Mouse (Mus musculus) C3H10T1/2 (cell line): ENCODE results near the gene Tab1. TPM values are rescaled to one million over a fixed set of nuclear protein-coding genes. Genes with fewer than 3 reads are reported as not detected.

Experiments used
- polyA plus RNA-seq, 2 experiments: library from polyadenylated mRNA; unstranded; fragments of >200 nt; fragmentation: generic; extraction: Trizol; gene quantifications; one replicate each; pipeline ENCODE4 v1.2.1; 2012; ENCODE audit warnings: missing spikeins in 2 of 2

Gene Tab1
- 10 to 100 TPM; 14.0 to 40.8 TPM for polyA plus RNA-seq

GRCm38 (mm10) chr15:80132993-80133586 is at the start of gene Tab1:
TSS of gene Tab1 (plus strand) at chr15:80133127.

DNA sequence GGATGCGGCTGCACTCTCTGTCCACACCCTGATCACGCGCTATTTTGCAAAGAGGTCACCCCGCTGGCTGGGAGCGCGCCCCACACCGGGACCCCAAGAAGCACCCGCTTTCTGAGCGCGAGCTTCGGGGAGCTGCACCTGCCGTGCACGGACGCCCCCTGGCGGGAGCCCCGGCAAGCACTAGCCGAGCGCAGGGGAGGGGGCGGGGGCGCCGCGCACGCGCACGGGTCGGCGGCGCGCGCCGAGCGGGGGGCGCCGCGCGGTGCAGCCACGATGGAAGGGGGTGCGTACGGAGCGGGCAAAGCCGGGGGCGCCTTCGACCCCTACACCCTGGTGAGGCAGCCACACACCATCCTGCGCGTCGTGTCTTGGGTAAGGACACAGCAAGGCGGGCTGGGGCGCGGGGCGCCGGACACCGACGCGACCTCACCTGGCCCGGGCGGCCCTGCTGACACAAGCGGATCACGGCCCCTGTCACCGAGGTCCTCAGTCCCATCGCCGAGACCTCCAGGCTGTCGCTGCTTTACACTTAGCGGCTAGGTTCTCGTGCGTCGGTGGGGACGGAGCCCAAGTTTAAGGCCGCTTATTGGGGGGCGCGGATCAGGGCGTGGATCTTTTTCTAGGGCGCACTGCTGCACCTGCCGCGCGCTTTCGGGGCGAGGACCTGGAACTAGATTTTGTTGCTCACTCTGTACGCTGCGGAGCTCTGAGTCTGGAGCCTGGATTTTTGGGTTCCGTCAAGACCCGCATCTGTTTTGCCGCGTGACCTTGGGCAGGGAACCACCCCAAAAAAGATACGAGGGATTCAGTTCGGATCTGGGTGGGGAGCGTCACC is 41.6 kb upstream of the Tab1 start, which contains the start of the genes Syngr1 and Rpl3:
Gene Syngr1 (plus strand): TSS at position 214 of the 835 bp plus-strand sequence.
Gene Rpl3 (minus strand): TSS at position 748 of the 835 bp plus-strand sequence.

GRCm38 (mm10) chr15:80173001-80173771 is 40.3 kb downstream of the Tab1 start, which contains the start of gene Mgat3:
TSS of gene Mgat3 (plus strand) at chr15:80173721.

Other genes with a start within 250 kb of the Tab1 start
- 10 to 100 TPM; 13.0 to 41.5 TPM for gene Apobec3, start 241.5 kb upstream of the Tab1 start, polyA plus RNA-seq
- gene Cbx7, start 162.0 kb upstream of the Tab1 start, polyA plus RNA-seq, result 1 to 10 TPM in 1 of 2 experiments, under 1 TPM in 1; 0.75 to 5.3 TPM
- 10 to 100 TPM in 1 of 2 experiments, 1 to 10 TPM in 1; 6.5 to 19.0 TPM for gene Pdgfb, start 118.2 kb upstream of the Tab1 start, polyA plus RNA-seq
- gene Syngr1, start 41.8 kb upstream of the Tab1 start, polyA plus RNA-seq, result 1 to 10 TPM; 2.6 to 3.1 TPM
- gene Rpl3, start 41.3 kb upstream of the Tab1 start, polyA plus RNA-seq, result 1,000 to 10,000 TPM; 1,331 to 1,929 TPM
- gene Mgat3, start 40.6 kb downstream of the Tab1 start, polyA plus RNA-seq, result 10 to 100 TPM in 1 of 2 experiments, under 1 TPM in 1; 0.87 to 14.9 TPM
- gene Mief1, start 100.9 kb downstream of the Tab1 start, polyA plus RNA-seq, result 10 to 100 TPM in 1 of 2 experiments, 1 to 10 TPM in 1; 3.2 to 12.6 TPM
- not detected for gene AC140267.1, start 102.7 kb downstream of the Tab1 start, polyA plus RNA-seq
- 100 to 1,000 TPM in 1 of 2 experiments, 10 to 100 TPM in 1; 57.6 to 171 TPM for gene Atf4, start 122.1 kb downstream of the Tab1 start, polyA plus RNA-seq
- 100 to 1,000 TPM in 1 of 2 experiments, 10 to 100 TPM in 1; 99.4 to 175 TPM for gene Rps19bp1, start 131.2 kb downstream of the Tab1 start, polyA plus RNA-seq
- under 1 TPM in 1 of 2 experiments, not detected in 1; under 0.01 TPM for gene Cacna1i, start 154.1 kb downstream of the Tab1 start, polyA plus RNA-seq